Mouse (Mus musculus) ES-Bruce4 (cell line): ENCODE results near the gene Wsb1.

ENCODE experiments used
- CTCF ChIP-seq: IDR thresholded peaks from one replicate; pipeline ENCODE4 v1.8.1; 2011; ENCODE audit warnings: low read depth, low read length
- POLR2A ChIP-seq: IDR thresholded peaks from one replicate; pipeline ENCODE4 v1.8.1; 2011; ENCODE audit warnings: low read length; ENCODE audit not compliant: insufficient read depth

- TF ChIP-seq POLR2A (no peak), CTCF (no peak)
Observed at GRCm38 (mm10) chr11:79288278-79288843, 33.9 kb upstream of the Wsb1 start.
